In genomic region chr2:38354179-38354716, GRCm38 (mm10) we compare ENCODE assay signal across 13 mouse cellular contexts. TPM values are rescaled to one million over a fixed set of nuclear protein-coding genes. Genes with fewer than 3 reads are reported as not detected.
DNase-seq lines count a peak whose midpoint lies in the region; ATAC-seq and TF ChIP-seq lines count a peak whose summit lies in the region.
"Had no signal": no experiment of that assay in that cellular context is flagged by ENCODE, and none has a peak within 500 bp of the region (broad histone marks: within the 10 kb centered on the region; RNA-seq: fewer than 3 reads in every experiment).

No protein-coding gene starts in this region.

- no peaks in the 10 kb centered on the region for H3K36me3 ChIP-seq in E14TG2a.4 (ENCODE audit: insufficient read depth, low read length)
- H3K36me3 ChIP-seq in hindbrain, embryonic 10.5 days, result no peaks in the 10 kb centered on the region
- H3K36me3 ChIP-seq in liver, embryonic 12.5 days, result no peaks in the 10 kb centered on the region

- no peak for DNase-seq in hindbrain, embryonic 10.5 days (ENCODE audit: low spot score)
- DNase-seq in adrenal gland, postnatal 10 days, result no peak
- no peak for DNase-seq in gastrocnemius, postnatal 36 days
- DNase-seq in cerebellum, postnatal 10 days, result no peak
- DNase-seq in urinary bladder, postnatal 25 days (ENCODE audit: low spot score), result no peak
- DNase-seq: gastrocnemius, postnatal 14 days; heart, postnatal 36 days; kidney, postnatal 36 days had no signal

- no peak for ATAC-seq in liver, embryonic 12.5 days
- ATAC-seq: activated CD4-positive, CD25-positive, alpha-beta regulatory T cell, adult 4 months had no signal

- intact Hi-C loops in gastrocnemius, postnatal 36 days (cut with DNase I), result no loop called here

- H3K27ac ChIP-seq in cortical plate, adult 2 months (ENCODE audit: insufficient read depth, low read length), result peak overlapping the region; percentile 8; the same call in 1 of the 2 replicates
- peak overlapping the region; percentile 9; the same call in 1 of the 2 replicates for H3K27ac ChIP-seq in hindbrain, embryonic 10.5 days
- H3K27ac ChIP-seq in liver, embryonic 12.5 days, result no peak overlapping the region

- no peak for TF ChIP-seq CTCF in E14TG2a.4 (conservative IDR thresholded peaks at IDR 0.05; ENCODE audit: low read length)
- TF ChIP-seq CTCF in cortical plate, adult 2 months (IDR thresholded peaks at IDR 0.05; ENCODE audit: extremely low read depth, insufficient read depth, low read length), result no peak

- 0 out of 2 replicates have a peak overlapping the region, but pooled peaks have one; percentile 39 for H3K9ac ChIP-seq in liver, embryonic 12.5 days

- 1% methylated on average over 22 of the region's 22 CpGs for WGBS in hindbrain, embryonic 10.5 days
- 2% methylated on average over 22 of the region's 22 CpGs for WGBS in liver, embryonic 12.5 days (ENCODE audit: insufficient replicate concordance)

- peak overlapping the region; percentile 33 for H3K4me2 ChIP-seq in liver, embryonic 12.5 days

- peaks cover 16% of the 10 kb centered on the region for H3K9me3 ChIP-seq in E14TG2a.4 (ENCODE audit: low read length)
- no peaks in the 10 kb centered on the region for H3K9me3 ChIP-seq in hindbrain, embryonic 10.5 days
- H3K9me3 ChIP-seq in liver, embryonic 12.5 days (replicated peaks), result no peaks in the 10 kb centered on the region

- peaks cover 99% of the 10 kb centered on the region for H3K27me3 ChIP-seq in E14TG2a.4 (ENCODE audit: insufficient read depth, low read length)
- peaks cover 100% of the 10 kb centered on the region for H3K27me3 ChIP-seq in hindbrain, embryonic 10.5 days (ENCODE audit: insufficient read depth, poor library complexity, severe bottlenecking)
- H3K27me3 ChIP-seq in liver, embryonic 12.5 days (replicated peaks), result peaks cover 100% of the 10 kb centered on the region

- no peak for TF ChIP-seq POLR2A in cortical plate, adult 2 months (IDR thresholded peaks at IDR 0.05; ENCODE audit: extremely low read depth, insufficient read depth, low read length)

- peaks cover 59% of the 10 kb centered on the region for H3K4me1 ChIP-seq in E14TG2a.4 (replicated peaks; ENCODE audit: low read depth, low read length)
- H3K4me1 ChIP-seq in cortical plate, adult 2 months (ENCODE audit: control insufficient read depth, insufficient read depth, low read length), result no peaks in the 10 kb centered on the region; the same call in 1 of the 2 replicates
- H3K4me1 ChIP-seq in hindbrain, embryonic 10.5 days (replicated peaks), result peaks cover 65% of the 10 kb centered on the region
- peaks cover 25% of the 10 kb centered on the region for H3K4me1 ChIP-seq in liver, embryonic 12.5 days

- H3K4me3 ChIP-seq in E14TG2a.4 (replicated peaks; ENCODE audit: low read length), result peak overlapping the region; percentile 49
- peak overlapping the region; percentile 84 for H3K4me3 ChIP-seq in cortical plate, adult 2 months (ENCODE audit: insufficient read depth, low read length)
- peak overlapping the region; percentile 55 for H3K4me3 ChIP-seq in hindbrain, embryonic 10.5 days
- H3K4me3 ChIP-seq in liver, embryonic 12.5 days, result peak overlapping the region; percentile 45

RNA-seq across cellular contexts. Expression of gene Lhx2, which starts 15.2 kb away (rescaled TPM):
- 82.4 and 83.3 TPM in 2 replicates for polyA plus RNA-seq in cortical plate, adult 2 months (2012; rRNA removed)
- 17.4 and 26.4 TPM in 2 replicates for polyA plus RNA-seq in hindbrain, embryonic 10.5 days (2016; fragmentation: Nextera tagmentation; extraction: Ambion mirVana)
- 8.2 and 8.6 TPM in 2 replicates for polyA plus RNA-seq in liver, embryonic 12.5 days (2016; fragmentation: Nextera tagmentation; extraction: Ambion mirVana)
- 1 to 10 TPM in 1 of 2 experiments, under 1 TPM in 1; 0.91 to 1.5 TPM for total RNA-seq in adrenal gland, postnatal 10 days (2021)
- not detected for total RNA-seq in gastrocnemius, postnatal 36 days (2021)
- total RNA-seq: heart, postnatal 36 days had no signal
- polyA plus RNA-seq: activated CD4-positive, CD25-positive, alpha-beta regulatory T cell, adult 4 months; lung, adult 2 months had no signal
